Mouse (Mus musculus) adrenal gland, adult 2 months (tissue): ENCODE data around the gene Vwf. TPM values are rescaled to one million over a fixed set of nuclear protein-coding genes. Genes with fewer than 3 reads are reported as not detected.

Experiments
- DNase-seq: peaks from one replicate; pipeline ENCODE4 v3.0.0; 2021
- polyA plus RNA-seq: library from polyadenylated mRNA; depleted of rRNA; stranded (reverse); fragments of >200 nt; gene quantifications from 2 replicates; pipeline ENCODE4 v1.2.3, GENCODE M21; 2012
- total RNA-seq, 2 experiments: library from RNA; stranded (reverse); gene quantifications; 2 replicates each; pipeline ENCODE4 v1.2.3; 2021

Vwf gene
- total and polyA plus RNA-seq, 3 experiments, result 4.5 to 12.2 (median 8.5) TPM

- DNase-seq, result no peak
These were observed 75.9 kb downstream of the Vwf start for GRCm38 (mm10) chr6:125622434-125622833.

- no peak for DNase-seq
These were observed 93.9 kb downstream of the Vwf start for GRCm38 (mm10) chr6:125640486-125640885.

- no peak for DNase-seq
These were observed 94.6 kb downstream of the Vwf start for GRCm38 (mm10) chr6:125641146-125641545.

GRCm38 (mm10) chr6:125648964-125649363 is 102.4 kb downstream of the Vwf start:
- DNase-seq, result peak; percentile 87

DNA sequence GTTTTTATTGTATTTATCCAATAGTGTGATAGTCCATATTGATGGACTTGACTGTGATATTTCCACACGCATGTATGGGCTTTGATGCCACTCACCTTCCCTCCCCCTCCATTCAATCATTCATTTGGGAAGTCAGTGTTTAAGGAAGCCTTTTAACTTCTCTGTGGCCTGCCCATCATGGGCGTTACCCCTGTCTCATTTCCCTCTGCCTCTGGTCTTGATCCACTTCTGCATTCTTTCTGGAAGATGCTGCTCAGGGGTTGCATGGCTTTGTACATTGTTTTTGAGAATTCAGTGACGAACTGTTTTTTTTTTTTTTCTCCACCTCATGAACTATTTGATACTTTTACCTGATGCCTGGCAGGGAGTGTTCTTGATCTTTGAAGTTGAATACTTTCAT is 104.8 kb downstream of the Vwf start:
- no peak for DNase-seq

GRCm38 (mm10) chr6:125653416-125653815 is 106.8 kb downstream of the Vwf start:
- peak; percentile 42 for DNase-seq

DNA sequence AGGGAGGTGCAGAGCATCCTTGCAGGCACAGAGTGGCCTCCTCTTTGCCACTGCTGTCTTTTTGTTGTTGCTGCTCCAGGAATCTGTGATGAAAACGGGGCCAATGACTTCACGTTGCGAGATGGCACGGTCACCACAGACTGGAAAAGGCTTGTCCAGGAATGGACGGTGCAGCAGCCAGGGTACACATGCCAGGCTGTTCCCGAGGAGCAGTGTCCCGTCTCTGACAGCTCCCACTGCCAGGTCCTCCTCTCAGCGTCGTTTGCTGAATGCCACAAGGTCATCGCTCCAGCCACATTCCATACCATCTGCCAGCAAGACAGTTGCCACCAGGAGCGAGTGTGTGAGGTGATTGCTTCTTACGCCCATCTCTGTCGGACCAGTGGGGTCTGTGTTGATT is 110.3 kb downstream of the Vwf start:
- DNase-seq, result no peak

DNA sequence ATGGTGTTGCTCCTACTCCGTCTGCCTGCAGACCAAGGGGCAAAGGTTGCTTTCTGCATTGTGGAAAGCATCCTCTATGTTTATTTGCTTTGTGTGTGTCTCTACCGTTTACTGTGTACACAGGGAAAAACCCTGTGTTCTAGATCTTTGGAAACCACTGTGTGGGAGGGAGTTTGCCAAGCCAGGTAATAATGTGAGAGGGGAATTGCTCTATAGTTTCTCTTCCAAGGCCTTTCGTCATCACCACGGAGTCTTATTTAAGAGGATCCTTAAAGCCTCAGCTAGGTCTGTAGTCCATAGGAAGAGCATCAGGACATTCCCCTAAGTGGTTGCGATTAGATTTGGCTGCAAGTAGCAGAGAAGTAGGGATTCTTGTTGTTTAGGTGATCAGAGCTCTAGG is 111.4 kb downstream of the Vwf start:
- no peak for DNase-seq

- peak; percentile 70 for DNase-seq
These were observed 114.7 kb downstream of the Vwf start for GRCm38 (mm10) chr6:125661106-125661877.

DNA sequence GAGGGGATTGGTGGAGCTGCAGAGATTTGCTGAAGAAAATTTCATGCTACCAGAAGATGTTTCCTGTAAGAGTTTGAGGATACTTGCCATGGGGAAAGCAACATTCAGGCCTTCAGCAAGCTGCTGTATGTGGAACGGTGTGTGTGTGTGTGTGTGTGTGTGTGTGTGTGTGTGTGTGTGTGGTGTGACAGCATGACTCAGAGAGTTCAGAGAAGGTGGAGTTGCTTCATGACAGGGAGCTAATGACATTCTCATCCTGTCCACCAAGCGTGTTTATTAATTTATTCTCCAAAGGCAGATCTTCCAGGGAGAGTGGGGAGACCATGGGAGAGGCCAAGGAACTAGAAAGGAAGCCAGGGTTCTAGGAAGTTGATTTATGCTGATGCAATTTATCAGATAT is 117.3 kb downstream of the Vwf start:
- DNase-seq, result peak; percentile 33

DNA sequence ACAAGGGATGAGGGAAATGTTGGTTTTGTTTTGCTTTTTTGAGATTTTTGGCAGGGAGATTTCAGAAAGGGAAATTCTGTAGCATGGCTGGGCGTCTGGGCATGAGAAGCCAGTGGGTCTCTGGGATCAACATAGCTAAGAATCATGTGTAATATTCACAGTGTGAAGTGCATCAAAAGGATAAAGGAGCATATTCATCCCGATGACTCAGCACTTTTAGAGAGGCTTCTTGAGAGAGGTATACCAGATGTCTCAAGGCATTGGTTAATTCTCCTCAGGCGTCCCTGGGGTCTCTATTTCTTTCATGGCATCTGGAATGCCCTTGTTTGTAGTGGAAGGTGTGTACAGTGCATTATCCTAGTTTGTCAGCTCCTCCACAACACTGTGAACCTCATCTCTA is 125.3 kb downstream of the Vwf start:
- no peak for DNase-seq

GRCm38 (mm10) chr6:125678492-125678891 is 131.9 kb downstream of the Vwf start:
- DNase-seq, result no peak

DNA sequence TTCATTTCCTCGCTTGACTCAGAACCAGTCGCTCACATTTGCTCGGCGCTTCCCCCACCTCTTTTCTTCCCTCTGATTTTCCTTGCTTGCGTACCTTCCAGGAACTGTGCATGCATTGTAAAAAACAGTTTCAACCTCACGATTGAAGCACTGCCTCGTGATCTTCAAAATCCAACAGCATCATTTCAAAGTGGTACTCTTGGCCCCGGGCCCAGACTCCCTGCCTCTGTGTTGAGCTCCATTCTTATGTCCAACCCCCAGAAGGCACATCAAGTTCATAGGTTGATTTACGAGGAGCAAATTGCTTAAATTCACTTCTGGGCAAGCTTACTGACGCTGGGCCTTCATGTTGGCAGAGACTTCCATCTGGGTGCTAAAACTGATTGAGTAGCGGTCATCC is 134.0 kb downstream of the Vwf start:
- no peak for DNase-seq

GRCm38 (mm10) chr6:125685420-125685819 is 138.8 kb downstream of the Vwf start:
- DNase-seq, result no peak

- DNase-seq, result peak; percentile 60
These were observed 141.4 kb downstream of the Vwf start for GRCm38 (mm10) chr6:125687986-125688385.

DNA sequence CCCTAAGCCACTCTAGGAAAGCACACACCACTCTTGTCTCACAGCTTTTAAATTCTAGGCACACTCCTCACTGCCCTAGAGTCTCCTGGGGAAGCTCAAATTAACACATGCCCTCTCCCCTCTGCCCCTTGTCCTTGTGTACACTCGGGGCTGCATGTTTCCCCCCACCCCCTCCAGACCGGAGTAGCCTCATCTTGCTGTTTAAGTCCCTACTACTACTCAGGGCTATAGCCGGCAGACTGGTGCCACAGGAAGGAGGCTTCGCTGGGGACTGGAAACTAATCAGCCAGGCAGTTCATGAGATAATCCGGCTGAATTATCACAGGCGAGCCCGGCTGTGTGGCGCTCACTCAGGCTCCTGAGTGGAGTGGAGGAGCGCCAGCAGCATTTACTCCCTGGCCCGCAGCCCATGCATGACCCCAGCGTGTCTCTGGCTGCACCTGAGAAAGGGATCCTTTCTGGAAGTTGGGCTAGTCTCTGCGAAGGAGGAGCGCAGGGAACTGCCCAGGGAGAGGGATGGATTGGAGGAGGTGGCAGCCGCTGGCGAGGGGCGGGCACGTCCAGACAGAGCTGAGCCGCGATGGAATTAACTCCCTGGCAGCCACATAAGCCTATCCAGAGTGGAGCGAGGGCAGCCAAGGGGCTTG is 143.6 kb downstream of the Vwf start, which contains the start of gene Ano2:
Ano2 (plus strand) TSS at position 363 of the 647 bp plus-strand sequence.
- peak; percentile 19 for DNase-seq

GRCm38 (mm10) chr6:125701146-125701545 is 154.6 kb downstream of the Vwf start:
- no peak for DNase-seq

DNA sequence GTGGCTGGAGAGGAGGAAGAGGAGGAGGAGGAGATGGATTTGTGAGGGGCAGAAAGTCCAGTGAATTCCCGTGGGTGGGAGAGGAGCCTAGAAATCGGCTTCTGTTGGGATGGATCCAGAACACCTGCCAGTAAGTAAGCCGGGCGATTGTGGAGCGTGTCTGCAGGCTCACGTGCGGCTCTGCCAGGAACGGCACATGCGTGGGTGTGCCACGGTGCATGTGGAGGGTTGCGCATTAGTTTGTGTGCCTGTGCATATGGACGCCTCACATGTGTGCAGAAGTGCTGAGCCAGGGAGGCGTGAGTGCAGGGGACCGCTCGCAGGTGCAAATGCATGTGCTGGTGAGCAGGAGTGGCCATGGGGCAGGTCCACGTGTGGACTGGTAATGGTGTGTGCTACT is 164.7 kb downstream of the Vwf start:
- DNase-seq, result no peak

GRCm38 (mm10) chr6:125726408-125726807 is 179.8 kb downstream of the Vwf start:
- no peak for DNase-seq

DNA sequence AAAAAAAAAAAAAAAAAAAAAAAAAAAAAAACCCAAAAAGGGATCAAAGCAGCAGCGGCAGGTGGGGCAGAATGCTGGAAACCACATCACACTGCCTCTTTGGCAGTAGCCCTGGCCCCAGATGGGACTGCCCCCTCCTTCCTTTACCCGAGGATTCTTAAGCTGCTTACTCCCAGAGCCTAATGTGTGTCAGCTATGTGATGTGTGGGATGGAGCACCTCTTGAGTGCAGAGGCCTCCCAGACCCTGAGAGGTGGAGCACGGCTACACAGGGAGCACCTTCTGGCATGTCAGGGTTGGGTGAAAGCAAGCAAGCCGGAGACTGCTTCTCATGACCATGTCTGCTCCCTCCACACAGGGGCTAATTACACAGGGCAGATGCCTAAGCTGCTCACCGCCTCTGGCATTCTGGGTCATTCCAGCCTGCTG is 180.9 kb downstream of the Vwf start:
- no peak for DNase-seq

GRCm38 (mm10) chr6:125729471-125729870 is 182.9 kb downstream of the Vwf start:
- peak; percentile 84 for DNase-seq

- DNase-seq, result no peak
These were observed 183.5 kb downstream of the Vwf start for GRCm38 (mm10) chr6:125729986-125730535.
